Mouse (Mus musculus): ENCODE measurements around the gene Glis2.

Gene Glis2

DNA sequence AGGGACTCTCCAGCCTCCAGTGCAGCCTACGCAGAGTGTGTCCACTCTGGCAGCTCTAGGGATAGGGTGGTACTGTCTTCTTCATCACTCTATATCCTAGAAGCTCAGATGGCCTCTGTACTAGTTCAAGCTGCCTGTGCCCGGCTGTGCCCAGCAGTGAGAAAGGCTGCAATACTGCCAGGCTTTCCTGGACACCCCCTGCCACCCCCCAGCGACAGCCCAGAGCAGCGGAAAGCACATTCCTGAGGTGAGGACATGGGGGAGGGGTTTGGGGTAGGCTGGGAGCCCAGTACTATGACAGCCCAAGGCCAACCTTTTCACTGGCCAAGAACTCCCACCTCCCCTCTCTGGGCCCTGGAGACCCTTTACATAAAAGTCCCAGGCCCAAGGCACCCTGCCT, 41.2 kb downstream of the Glis2 start:
- no peak for DNase-seq (ENCODE audit: extremely low read depth, low read depth)

- no peak for DNase-seq (ENCODE audit: extremely low read depth, low read depth)
Measured at GRCm38 (mm10) chr16:4638891-4639390, 44.4 kb downstream of the Glis2 start.

DNA sequence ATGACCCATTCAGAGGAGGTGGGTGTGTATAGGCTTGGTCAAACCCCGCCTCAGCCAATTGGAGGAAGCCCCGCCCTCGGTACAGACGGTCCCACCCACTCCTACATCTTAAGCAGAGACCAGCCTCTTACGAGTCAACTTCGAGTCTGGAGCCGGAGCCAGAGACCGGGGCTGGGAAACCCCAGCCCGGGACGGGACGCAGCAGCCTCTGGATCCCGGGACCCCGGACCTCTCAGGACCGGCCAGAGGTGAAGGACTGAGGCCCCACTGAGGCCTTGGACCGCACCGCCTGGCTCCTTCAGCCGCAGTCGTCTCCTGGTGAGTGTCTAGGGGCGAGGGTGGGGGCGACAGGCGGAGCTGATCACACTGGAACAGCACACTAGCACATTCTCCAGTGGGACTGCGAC, 45.3 kb downstream of the Glis2 start, which contains the start of the genes Vasn and Dnaja3:
Vasn (plus strand) TSS at position 111 of the 407 bp plus-strand sequence.
Dnaja3 (plus strand) TSS at position 159 of the 407 bp plus-strand sequence.
- no peak for DNase-seq (ENCODE audit: extremely low read depth, low read depth)

DNA sequence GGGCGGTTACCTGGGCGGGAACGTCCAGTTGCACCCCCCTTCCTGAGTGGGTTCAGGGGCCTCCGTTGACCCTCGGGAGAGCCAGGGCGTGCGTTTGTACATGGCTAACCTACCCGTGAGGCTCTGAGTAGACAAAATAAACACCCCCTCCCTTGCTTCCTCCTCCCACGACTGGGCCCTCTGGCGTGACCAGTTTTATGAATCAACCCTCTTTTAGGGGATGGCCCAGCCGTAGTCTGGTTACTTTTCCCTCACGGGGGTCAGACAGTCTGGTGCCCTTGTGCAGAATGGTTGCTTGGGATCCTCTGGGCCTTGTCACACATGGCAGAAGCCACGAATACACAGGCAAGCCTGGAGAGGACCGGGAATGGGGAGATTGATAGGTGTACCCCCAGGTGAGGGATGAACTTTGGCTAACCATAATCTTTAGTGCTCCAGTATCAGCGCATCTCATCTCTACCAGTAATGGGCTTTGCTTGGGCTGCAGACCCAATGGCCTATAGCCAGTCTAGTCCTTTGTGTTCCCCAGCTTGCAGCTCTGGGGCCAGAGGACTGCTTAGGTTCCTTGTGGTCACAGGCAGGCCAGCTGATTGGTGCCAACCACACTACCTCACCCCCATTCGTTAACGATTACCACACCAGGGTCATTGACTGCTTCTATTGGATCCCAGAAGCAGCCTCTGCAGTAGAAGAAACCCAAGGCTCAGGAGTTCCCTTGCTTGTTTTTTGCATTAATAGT, 45.9 kb downstream of the Glis2 start:
- no peak for DNase-seq (ENCODE audit: extremely low read depth, low read depth)

GRCm38 (mm10) chr16:4641119-4641838, 46.8 kb downstream of the Glis2 start:
- no peak for DNase-seq (ENCODE audit: extremely low read depth, low read depth)

- DNase-seq (ENCODE audit: extremely low read depth, low read depth): no peak
Measured at GRCm38 (mm10) chr16:4642190-4642589, 47.7 kb downstream of the Glis2 start.

- no peak for DNase-seq (ENCODE audit: extremely low read depth, low read depth)
Measured at GRCm38 (mm10) chr16:4642937-4643336, 48.4 kb downstream of the Glis2 start.

DNA sequence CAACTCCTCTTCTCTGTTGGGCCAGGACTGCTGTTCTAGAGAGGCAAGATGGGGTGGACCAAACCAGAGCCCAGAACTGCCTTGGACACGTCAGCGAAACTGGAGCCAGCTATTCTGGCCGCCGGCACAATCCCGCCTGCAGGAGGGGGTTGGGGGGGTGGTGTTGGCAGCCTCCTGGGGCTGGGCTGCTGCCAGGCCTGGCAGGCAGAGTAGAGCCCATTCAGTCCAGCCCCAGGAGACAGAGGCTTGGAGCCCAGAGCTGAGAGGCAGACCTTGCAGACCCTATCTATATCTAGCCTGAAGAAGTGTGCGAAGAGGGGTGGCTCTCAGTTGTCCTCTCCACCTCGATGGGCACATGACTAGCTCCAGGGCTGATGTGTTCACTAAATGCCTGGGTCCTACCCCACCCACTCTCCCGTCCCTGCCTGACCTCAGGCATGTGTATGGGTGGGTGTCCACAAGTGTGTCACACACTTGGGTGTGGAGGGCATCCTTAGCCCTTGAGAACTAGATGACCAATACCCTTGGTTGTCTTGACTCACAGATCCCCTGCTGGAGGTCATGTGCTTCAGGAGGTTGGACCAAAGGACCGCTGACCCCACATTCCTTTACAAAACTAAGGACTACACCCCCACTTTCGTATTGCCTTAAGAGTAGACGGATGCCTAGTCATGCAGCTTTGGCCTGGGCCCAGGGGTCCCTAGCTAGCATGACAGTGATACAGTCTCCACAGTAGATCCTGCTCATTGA, 49.3 kb downstream of the Glis2 start:
- DNase-seq (ENCODE audit: extremely low read depth, low read depth): no peak

GRCm38 (mm10) chr16:4645867-4646266, 51.4 kb downstream of the Glis2 start:
- no peak for DNase-seq (ENCODE audit: extremely low read depth, low read depth)

DNA sequence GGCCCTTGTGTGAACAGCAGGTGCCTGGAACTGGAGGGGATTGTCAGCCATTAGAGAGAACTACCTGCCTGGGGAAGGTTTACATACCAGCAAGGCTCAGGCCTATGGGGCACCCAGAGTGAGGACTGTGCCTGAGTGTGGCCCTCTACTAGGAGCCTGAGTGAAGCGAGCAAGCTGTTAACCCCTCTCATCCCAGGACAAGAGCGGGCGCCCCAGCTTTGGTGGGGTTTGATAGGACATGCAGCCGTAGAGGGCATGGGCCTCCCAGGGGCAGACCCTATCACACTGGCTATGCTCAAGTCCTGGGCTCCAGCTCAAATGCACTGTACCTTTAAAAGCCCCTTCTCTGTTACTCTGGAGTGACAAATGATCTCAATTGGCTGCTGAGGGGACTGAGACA, 52.3 kb downstream of the Glis2 start:
- DNase-seq (ENCODE audit: extremely low read depth, low read depth): no peak

DNA sequence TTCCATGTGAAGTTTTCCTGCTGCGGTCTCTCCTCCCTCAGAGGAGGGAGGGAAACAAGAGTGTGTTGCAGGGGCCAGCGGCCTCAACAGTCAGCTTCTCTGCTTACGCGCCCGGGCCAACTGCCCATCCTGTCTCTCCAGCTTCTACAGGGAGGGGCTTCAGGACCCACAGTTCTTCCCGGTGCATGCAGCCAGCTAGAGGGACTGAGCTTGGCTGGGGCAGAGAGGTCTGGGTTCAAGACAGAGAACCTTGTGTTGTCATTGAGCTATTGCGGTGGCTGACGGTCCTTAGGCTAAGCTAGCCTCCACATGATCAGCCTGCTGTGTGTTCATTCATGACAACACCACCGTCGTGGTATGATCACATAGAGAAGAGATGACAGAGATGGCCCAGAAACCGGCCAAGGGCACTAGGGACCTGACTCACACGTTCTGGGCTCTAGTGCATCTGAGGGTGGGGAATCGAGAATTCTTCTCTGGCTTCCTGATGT, 53.2 kb downstream of the Glis2 start:
- DNase-seq (ENCODE audit: extremely low read depth, low read depth): no peak

GRCm38 (mm10) chr16:4648416-4649023, 54.0 kb downstream of the Glis2 start:
- DNase-seq (ENCODE audit: extremely low read depth, low read depth): no peak

DNA sequence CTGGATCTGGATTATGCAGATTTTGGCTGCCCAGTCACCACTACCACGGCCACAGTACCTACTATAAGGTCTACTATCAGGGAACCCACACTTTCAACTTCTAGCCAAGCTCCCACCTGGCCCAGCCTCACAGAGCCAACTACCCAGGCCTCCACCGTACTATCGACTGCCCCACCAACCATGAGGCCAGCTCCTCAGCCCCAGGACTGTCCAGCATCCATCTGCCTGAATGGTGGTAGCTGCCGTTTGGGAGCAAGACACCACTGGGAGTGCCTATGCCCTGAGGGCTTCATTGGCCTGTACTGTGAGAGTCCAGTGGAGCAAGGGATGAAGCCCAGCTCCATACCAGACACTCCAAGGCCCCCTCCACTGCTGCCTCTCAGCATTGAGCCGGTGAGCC, 54.7 kb downstream of the Glis2 start:
- DNase-seq (ENCODE audit: extremely low read depth, low read depth): no peak

GRCm38 (mm10) chr16:4649692-4650091, 55.2 kb downstream of the Glis2 start:
- DNase-seq (ENCODE audit: extremely low read depth, low read depth): no peak

DNA sequence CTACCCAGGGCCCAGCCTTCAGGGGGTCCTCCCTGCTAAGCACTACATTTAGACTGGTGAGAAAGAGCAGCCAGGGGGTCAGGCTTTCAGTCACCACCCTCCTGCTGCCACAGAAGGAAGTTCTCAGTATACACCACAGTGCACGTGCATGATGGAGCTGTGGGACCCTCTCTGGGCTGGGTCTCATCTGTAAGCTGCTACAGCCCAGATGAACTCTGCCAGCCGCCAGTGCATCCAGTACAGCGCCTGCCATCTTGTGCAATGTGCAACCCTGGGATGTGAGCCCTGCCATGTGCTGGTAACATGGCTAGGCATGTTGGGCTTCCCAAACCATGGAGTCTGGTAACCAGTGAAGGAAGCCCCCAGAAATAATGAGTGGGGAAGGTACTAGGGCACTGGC, 55.6 kb downstream of the Glis2 start:
- DNase-seq (ENCODE audit: extremely low read depth, low read depth): no peak

DNA sequence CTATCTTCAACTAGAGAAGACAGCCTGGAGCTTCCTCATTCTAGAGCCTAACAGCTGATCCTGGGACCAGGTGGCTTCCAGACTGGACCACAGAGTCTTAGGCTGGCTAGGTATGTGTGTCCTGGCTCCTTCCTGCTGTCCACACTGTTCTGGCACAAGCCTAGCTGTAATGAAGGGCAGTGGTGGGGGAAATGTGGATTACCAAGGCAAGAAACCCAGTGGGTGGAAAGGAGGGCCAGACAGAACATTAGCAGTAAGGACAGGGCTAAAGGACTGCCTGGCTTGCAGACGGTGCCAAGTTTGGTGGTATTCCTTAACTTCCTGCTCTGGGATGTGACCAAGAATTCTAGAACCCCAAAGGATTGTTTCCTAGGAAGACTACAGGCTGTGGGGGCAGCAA, 56.6 kb downstream of the Glis2 start:
- no peak for DNase-seq (ENCODE audit: extremely low read depth, low read depth)

DNA sequence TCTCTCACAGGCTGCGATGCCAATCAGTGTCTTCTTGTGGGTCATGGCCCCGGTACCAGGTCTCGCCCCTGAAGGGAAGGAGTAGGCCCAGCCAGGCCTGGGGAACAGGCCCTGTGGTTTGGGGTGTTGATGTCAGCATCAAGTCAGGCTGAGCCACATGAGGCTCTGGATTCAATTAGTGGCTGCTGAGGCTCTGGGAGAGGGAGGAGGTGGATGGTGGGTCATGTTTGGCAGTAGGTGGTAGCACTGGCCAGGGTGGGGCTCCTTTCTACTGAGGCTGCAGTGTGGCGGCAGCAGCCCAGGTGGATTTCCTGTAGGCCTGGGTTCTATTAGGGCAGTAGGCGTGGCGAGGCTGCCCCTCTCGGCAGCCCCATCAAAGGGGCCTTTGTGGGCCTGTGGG, 57.1 kb downstream of the Glis2 start:
- no peak for DNase-seq (ENCODE audit: extremely low read depth, low read depth)

DNA sequence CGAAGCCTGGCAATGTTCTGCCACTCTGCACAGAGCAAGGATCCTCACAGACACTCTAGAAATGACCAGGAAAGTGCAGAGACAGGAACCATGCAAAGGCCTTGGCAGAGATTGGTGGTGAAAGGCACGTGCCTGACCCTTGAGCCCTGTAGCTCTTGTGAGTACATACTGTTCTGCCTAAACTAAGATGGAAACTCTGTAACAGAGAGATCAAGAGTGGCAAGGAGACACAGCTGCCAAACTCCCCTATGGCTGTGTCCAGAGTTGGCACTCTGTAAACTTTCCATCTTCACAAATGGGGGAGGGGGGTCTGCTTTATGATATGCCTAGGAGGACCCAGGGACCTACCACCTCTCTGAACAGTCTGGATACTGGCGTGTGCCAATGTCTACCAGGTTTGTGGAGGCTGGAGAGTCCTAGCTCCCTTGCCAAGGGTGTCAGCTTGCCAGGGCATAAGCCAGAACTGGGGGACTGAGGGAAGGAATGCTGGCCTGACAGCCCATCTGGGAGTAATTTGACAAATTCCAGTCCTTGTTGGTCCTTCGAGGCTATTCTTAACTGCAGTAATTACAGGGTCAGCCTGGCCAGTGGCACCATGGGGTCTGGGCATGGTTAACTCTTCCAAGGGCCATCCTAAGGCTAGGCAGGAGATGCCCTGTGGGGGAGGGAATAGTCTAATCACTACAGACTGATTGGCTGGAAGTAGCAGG, 58.3 kb downstream of the Glis2 start:
- no peak for DNase-seq (ENCODE audit: extremely low read depth, low read depth)

- no peak for DNase-seq (ENCODE audit: extremely low read depth, low read depth)
Measured at GRCm38 (mm10) chr16:4654706-4655105, 60.2 kb downstream of the Glis2 start.

- no peak for DNase-seq (ENCODE audit: extremely low read depth, low read depth)
Measured at GRCm38 (mm10) chr16:4655251-4655734, 60.8 kb downstream of the Glis2 start.

Measured in MEL-GATA-1-ER (cell line).